Mouse (Mus musculus): ENCODE measurements around the gene Rex1bd.
A peak's percentile ranks its signal among the peaks of the same experiment; 100 is the strongest.

The Rex1bd gene

GRCm38 (mm10) chr8:70506328-70507026, at the start of gene Rex1bd:
TSS of gene Rex1bd (minus strand) at chr8:70506752.
- peak; percentile 96 for DNase-seq (ENCODE audit: low spot score)

- DNase-seq (ENCODE audit: low spot score), result no peak
These were observed 48.7 kb upstream of the Rex1bd start for GRCm38 (mm10) chr8:70555079-70555747.

- no peak for DNase-seq (ENCODE audit: low spot score)
These were observed 47.2 kb upstream of the Rex1bd start for GRCm38 (mm10) chr8:70553740-70554139.

GRCm38 (mm10) chr8:70552836-70553235, 46.3 kb upstream of the Rex1bd start:
- DNase-seq (ENCODE audit: low spot score), result no peak

GRCm38 (mm10) chr8:70551558-70552161, 45.1 kb upstream of the Rex1bd start:
- no peak for DNase-seq (ENCODE audit: low spot score)

GRCm38 (mm10) chr8:70549412-70550184, 43.0 kb upstream of the Rex1bd start:
- no peak for DNase-seq (ENCODE audit: low spot score)

GRCm38 (mm10) chr8:70547762-70548161, 41.2 kb upstream of the Rex1bd start:
- DNase-seq (ENCODE audit: low spot score), result no peak

- DNase-seq (ENCODE audit: low spot score), result no peak
These were observed 39.9 kb upstream of the Rex1bd start for GRCm38 (mm10) chr8:70546412-70546811.

- DNase-seq (ENCODE audit: low spot score), result no peak
These were observed 37.7 kb upstream of the Rex1bd start for GRCm38 (mm10) chr8:70544200-70544687.

GRCm38 (mm10) chr8:70541081-70541480, 34.5 kb upstream of the Rex1bd start:
- no peak for DNase-seq (ENCODE audit: low spot score)

GRCm38 (mm10) chr8:70540507-70541071, 34.0 kb upstream of the Rex1bd start:
- DNase-seq (ENCODE audit: low spot score), result no peak

GRCm38 (mm10) chr8:70540013-70540506, 33.5 kb upstream of the Rex1bd start:
- no peak for DNase-seq (ENCODE audit: low spot score)

GRCm38 (mm10) chr8:70539077-70539813, 32.7 kb upstream of the Rex1bd start, which contains the start of gene Ell:
TSS of gene Ell (plus strand) at chr8:70539457.
- peak; percentile 99 for DNase-seq (ENCODE audit: low spot score)

- DNase-seq (ENCODE audit: low spot score), result peak; percentile 99
These were observed 32.1 kb upstream of the Rex1bd start for GRCm38 (mm10) chr8:70538633-70539076.

- DNase-seq (ENCODE audit: low spot score), result peak; percentile 70
These were observed 31.6 kb upstream of the Rex1bd start for GRCm38 (mm10) chr8:70538024-70538579.

GRCm38 (mm10) chr8:70535701-70536100, 29.1 kb upstream of the Rex1bd start:
- DNase-seq (ENCODE audit: low spot score), result no peak

- DNase-seq (ENCODE audit: low spot score), result no peak
These were observed 28.7 kb upstream of the Rex1bd start for GRCm38 (mm10) chr8:70535221-70535620.

GRCm38 (mm10) chr8:70534281-70534680, 27.7 kb upstream of the Rex1bd start:
- no peak for DNase-seq (ENCODE audit: low spot score)

- no peak for DNase-seq (ENCODE audit: low spot score)
These were observed 23.8 kb upstream of the Rex1bd start for GRCm38 (mm10) chr8:70530314-70530713.

- DNase-seq (ENCODE audit: low spot score), result no peak
These were observed 23.2 kb upstream of the Rex1bd start for GRCm38 (mm10) chr8:70529741-70530161.
